Mouse (Mus musculus) monocyte, adult 5-6 weeks (primary cell): ENCODE measurements around the gene Pcyt1a. TPM values are rescaled to one million over a fixed set of nuclear protein-coding genes. Genes with fewer than 3 reads are reported as not detected.
A peak's percentile ranks its signal among the peaks of the same experiment; 100 is the strongest.
"Not testable (repeated sequence)": the region's sequence is repeated elsewhere in the genome, so short reads cannot be mapped to it uniquely, and the experiment has no call there.

Source experiments
- ATAC-seq: fragments of 153-309, 156-312 bp; replicated peaks from 2 replicates; pipeline ENCODE4 v1.8.0; 2017; ENCODE audit warnings: mild to moderate bottlenecking; ENCODE audit not compliant: low TSS enrichment, insufficient number of reproducible peaks, severe bottlenecking, poor library complexity, low FRiP score
- total RNA-seq: library from RNA; stranded (forward); fragments of 200-1000, 200-491, 200-594 nt; gene quantifications from 3 replicates; pipeline ENCODE4 v1.2.3, GENCODE M21; 2017

The Pcyt1a gene
- total RNA-seq, 1 experiment from 2014 or later, result 76.1 TPM

- ATAC-seq, result 0 out of 2 replicates have a peak, but pooled peaks have one; percentile 13
Measured at GRCm38 (mm10) chr16:32462950-32463349, 32.2 kb downstream of the Pcyt1a start.

DNA sequence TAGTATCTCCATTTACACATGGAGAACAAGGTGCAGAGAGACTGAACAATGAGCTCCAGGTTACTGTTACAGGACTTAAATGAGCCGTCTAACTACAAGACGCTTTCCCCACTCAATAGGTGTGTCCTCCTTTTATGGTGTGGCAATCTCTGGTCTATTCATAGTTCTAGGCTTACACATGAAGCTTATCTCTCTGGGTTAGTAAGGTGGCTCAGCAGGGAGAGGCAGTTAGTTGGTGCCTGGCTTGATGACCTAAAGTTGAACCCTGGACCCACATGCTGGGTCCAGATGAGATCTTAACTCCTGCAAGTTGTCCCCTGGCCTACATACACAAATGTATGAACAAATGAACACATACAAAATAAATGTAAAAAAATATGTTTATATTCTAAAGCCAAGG is 32.7 kb downstream of the Pcyt1a start:
- ATAC-seq, result no peak

DNA sequence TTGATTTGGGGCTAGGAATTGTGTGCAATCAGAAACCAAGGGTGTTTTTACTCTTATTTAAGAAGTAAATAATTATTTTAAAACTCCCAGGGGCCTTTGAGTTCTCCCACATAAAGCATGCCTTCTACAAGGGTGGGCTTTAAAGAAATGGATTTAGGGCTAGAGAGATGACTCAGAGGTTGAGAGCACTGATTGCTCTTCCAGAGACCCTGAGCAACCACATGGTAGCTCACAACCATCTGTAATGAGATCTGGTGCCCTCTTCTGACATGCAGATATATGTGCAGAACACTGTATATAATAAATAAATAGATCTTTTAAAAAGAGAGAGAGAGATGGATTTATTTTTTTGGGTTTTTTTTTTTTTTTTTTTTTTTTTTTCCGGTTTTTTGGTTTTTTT is 34.2 kb downstream of the Pcyt1a start:
- no peak for ATAC-seq

- no peak for ATAC-seq
Measured at GRCm38 (mm10) chr16:32468488-32468887, 37.8 kb downstream of the Pcyt1a start.

DNA sequence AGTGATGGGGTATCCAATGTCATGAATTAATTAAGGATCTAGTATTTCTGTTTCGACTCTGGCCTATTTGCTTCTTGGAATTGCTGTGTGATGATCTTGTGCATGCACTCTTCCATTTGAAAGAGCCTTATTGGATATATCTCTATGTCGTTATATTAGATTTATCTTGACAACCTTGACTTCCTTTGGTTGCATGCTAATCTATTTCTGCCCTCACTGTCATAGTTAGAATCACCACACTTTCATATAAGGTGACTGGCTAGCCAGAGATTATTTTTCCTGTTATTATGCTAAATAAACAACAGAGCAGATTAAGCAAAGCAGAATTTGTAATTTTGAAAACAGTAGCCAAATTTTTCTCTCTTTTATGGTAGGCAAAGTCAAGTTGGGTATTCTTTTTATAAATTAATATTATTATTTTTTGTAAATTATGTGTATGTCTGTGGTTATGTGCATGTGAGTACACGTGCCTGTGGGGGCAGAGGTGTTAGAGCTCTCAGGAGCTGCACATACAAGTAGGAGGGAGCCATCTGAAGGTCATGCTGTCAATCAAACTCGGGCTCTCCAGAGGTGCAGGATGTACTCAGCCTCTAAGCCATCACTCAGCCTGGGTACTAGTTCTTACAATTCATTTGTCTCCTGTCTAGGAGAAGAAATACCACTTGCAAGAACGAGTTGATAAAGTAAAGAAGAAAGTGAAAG is 38.8 kb downstream of the Pcyt1a start:
- no peak for ATAC-seq

DNA sequence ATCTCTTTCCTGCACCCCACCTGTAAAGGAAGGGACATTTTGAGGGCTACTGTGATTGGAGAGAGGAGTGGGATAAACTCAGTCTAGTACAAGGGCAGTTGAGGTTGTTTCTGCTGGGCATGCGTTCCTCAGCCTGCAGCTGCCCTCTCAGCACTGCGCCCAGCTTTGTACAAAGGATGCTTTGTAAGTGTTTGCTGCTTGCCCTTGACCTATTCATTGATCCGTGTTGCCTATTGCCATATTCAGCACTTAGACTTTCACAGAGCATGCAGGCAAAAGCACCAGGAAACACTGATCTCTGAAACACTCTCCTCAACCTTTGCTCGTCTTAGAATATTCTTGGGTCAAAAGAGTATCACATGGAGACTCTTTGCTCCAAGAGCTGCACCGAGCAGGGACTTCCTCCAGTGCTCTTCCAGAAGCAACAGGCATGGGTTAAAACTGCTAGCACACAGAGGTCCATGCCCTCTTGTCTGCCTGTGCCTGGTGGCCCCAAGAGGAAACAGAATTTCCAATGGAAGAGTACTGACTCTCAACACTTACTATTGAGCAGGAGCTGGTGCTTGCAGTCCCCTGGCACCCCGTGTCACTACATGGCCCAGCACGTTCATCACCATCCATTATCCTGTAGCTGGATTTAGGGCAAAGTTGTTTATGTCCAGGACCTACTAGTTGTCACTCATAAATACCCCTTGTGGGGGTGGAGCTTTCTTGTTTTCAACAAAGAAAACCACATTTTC is 41.7 kb downstream of the Pcyt1a start:
- no peak for ATAC-seq

GRCm38 (mm10) chr16:32477315-32477714 is 46.6 kb downstream of the Pcyt1a start:
- ATAC-seq, result no peak

- no peak for ATAC-seq
Measured at GRCm38 (mm10) chr16:32479415-32479814, 48.7 kb downstream of the Pcyt1a start.

GRCm38 (mm10) chr16:32484431-32484871 is 53.7 kb downstream of the Pcyt1a start:
- no peak for ATAC-seq

GRCm38 (mm10) chr16:32485209-32485608 is 54.5 kb downstream of the Pcyt1a start:
- ATAC-seq, result no peak

DNA sequence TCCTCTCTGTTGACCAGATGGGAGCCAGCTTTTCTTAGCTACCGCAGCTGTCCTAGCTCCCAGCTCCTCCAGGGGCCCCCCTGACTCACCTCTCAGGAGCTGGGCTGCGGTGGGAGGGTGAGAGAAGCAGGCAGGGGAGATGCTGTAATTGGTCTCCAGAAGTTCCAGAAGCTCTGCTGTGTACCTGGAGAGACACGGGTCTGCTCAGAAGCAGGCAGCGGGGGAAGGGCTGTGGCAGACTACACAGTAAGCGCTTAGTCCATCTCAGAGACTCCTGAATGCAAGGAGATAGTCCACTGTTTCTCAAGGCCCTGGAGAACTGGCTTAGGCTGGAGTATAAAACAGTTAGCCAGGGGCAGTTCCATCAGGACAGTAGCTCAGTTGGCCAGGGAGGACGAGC is 55.3 kb downstream of the Pcyt1a start:
- no peak for ATAC-seq

DNA sequence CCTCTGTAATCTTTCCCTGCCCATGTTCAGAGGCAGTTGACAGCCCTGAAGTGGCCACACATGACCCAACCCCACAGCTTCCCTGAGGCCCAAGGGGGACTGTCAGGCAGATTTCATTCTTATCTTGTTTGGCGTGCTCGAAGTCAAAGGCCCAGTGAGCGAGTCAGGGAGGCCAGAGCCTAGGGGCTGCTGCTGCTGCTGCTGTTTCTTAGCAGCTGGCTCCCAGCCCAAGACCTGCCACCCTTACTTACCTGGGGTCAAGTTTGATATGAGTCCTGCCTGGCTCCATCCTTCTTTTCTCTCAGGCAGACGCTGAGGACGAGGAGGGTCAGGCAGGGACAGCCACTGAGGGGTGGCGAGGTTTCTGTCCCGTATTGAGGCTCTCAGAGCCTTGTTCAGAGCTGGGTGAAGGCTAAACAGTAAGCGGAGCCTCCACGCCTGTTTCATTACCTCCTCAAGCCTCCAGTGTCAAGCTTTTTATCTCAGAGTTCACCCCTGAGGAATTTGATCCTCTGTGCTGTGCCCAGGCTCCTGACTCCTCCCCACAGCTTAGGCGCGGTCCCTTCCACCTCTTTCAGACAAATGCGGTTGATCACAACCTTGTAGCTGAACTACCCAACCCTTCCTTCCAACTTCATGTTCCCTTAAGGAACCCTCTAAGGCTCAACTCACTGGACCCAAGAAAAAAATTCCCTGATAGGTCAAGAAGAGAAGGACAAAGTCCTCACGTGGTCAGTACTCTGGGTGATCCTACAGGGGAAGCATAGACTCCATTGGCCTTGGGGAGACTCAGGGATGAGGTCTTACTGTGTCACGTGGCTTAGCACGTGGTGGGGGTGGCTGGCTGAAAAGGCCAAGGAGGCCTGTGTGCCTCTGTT is 56.8 kb downstream of the Pcyt1a start, which contains the start of gene Slc51a:
Gene Slc51a (minus strand): TSS at position 646 of the 878 bp plus-strand sequence.
- no peak for ATAC-seq

GRCm38 (mm10) chr16:32488939-32489338 is 58.2 kb downstream of the Pcyt1a start:
- ATAC-seq, result no peak

DNA sequence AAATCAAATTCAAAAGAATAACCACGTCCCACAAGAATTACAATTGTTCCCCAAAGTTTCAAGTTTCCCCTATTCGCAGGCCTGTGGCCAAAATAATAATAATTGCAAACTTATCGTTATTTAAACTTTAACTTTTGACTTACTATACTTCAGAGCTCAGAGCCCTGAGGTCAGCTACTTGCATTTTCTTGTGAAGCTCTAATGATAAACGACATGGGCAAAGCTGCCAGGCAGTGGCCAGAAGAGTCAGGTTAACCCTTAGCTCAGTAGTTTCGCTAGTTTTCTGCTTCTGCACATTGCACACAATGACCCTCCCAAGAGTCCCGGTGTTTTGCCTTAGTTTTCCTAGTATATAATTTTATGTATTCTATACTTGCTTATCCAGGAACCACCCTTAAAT is 63.6 kb downstream of the Pcyt1a start:
- ATAC-seq, result not testable (repeated sequence)

GRCm38 (mm10) chr16:32495965-32496364 is 65.2 kb downstream of the Pcyt1a start, which contains the start of gene Zdhhc19:
Gene Zdhhc19 (plus strand): TSS chr16:32496265.
- no peak for ATAC-seq

- ATAC-seq, result no peak
Measured at GRCm38 (mm10) chr16:32498996-32499395, 68.3 kb downstream of the Pcyt1a start.

GRCm38 (mm10) chr16:32499430-32500037 is 68.8 kb downstream of the Pcyt1a start:
- peak; percentile 83 for ATAC-seq

DNA sequence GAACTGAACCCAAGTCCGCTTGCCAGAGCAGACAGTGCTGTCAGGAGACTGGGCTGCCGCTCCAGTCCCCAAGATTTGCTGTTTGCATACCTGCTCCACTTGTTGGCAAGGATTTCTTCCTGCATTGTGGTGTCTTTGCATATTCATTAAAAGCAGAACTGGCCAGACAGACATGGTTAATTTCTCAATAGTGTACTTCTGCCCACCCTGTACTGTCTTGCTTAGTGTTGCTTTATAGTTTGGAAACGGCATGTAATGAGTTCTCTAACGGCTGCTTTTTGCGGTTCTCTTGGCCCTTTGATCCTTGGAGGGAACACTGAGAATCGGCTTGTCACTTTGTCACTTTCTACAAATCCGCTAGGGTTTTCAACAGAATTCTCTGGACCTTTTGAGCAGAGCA is 70.7 kb downstream of the Pcyt1a start:
- ATAC-seq, result no peak
